Mouse (Mus musculus): ENCODE results near the gene Gpr179. TPM values are rescaled to one million over a fixed set of nuclear protein-coding genes. Genes with fewer than 3 reads are reported as not detected.

The Gpr179 gene
- polyA plus RNA-seq, 1 experiment = 0.95 TPM

GRCm38 (mm10) chr11:97343619-97344018 is 8.3 kb downstream of the Gpr179 start:
- Histone ChIP-seq H3K27me3 (ENCODE audit: control insufficient read depth, insufficient read depth, low read length) (no peaks in the 10 kb centered on the region), H3K4me3 (ENCODE audit: control insufficient read depth, low read depth, low read length) (no peak overlapping the region; the same call in 1 of the 2 replicates), H3K4me1 (ENCODE audit: control insufficient read depth, insufficient read depth, low read length) (peaks cover 8% of the 10 kb centered on the region), H3K27ac (ENCODE audit: control insufficient read depth, insufficient read depth, low read depth, low read length) (no peak overlapping the region), H3K36me3 (ENCODE audit: control insufficient read depth, insufficient read depth, low read length) (no peaks in the 10 kb centered on the region)
- TF ChIP-seq CTCF (IDR thresholded peaks at IDR 0.05; ENCODE audit: control insufficient read depth, insufficient read depth, insufficient replicate concordance, low read depth, low read length) (peak; percentile 53; the same call in 1 of the 2 replicates), POLR2A (IDR thresholded peaks at IDR 0.05; ENCODE audit: control insufficient read depth, low read depth, low read length) (no peak)

- H3K36me3 ChIP-seq (ENCODE audit: control insufficient read depth, insufficient read depth, low read length) = no peaks in the 10 kb centered on the region
- H3K27ac ChIP-seq (ENCODE audit: control insufficient read depth, insufficient read depth, low read depth, low read length) = no peak overlapping the region
- H3K27me3 ChIP-seq (ENCODE audit: control insufficient read depth, insufficient read depth, low read length) = no peaks in the 10 kb centered on the region
- no peak overlapping the region for H3K4me3 ChIP-seq (ENCODE audit: control insufficient read depth, low read depth, low read length)
- H3K4me1 ChIP-seq (ENCODE audit: control insufficient read depth, insufficient read depth, low read length) = peaks cover 12% of the 10 kb centered on the region
- no peak for TF ChIP-seq CTCF (IDR thresholded peaks at IDR 0.05; ENCODE audit: control insufficient read depth, insufficient read depth, insufficient replicate concordance, low read depth, low read length)
Measured at GRCm38 (mm10) chr11:97343175-97343574, 8.7 kb downstream of the Gpr179 start.

DNA sequence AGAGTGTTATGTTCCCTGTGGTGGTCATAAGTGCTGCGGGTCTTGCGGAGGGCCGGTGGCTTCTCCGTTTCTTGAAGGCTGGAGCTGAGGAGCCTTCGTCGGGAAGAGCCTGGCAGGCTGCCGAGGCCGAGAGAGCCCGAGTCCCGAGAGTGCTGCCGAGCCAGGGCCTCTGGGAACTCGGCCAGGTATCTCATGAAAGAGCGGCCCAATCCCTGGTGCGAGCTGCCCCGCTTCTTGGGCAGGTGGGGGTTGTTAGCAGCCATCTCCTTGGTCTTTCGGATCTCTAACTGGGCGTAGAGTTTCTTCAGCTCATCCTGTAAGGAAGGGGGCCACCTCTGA is 12.9 kb downstream of the Gpr179 start:
- no peak for TF ChIP-seq POLR2A (IDR thresholded peaks at IDR 0.05; ENCODE audit: control insufficient read depth, low read depth, low read length)
- TF ChIP-seq CTCF (IDR thresholded peaks at IDR 0.05; ENCODE audit: control insufficient read depth, insufficient read depth, insufficient replicate concordance, low read depth, low read length) = no peak
- H3K27ac ChIP-seq (ENCODE audit: control insufficient read depth, insufficient read depth, low read depth, low read length) = no peak overlapping the region
- H3K36me3 ChIP-seq (ENCODE audit: control insufficient read depth, insufficient read depth, low read length) = no peaks in the 10 kb centered on the region
- H3K4me3 ChIP-seq (ENCODE audit: control insufficient read depth, low read depth, low read length) = peak overlapping the region; percentile 57
- peaks cover 35% of the 10 kb centered on the region for H3K4me1 ChIP-seq (ENCODE audit: control insufficient read depth, insufficient read depth, low read length)
- H3K27me3 ChIP-seq (ENCODE audit: control insufficient read depth, insufficient read depth, low read length) = no peaks in the 10 kb centered on the region

DNA sequence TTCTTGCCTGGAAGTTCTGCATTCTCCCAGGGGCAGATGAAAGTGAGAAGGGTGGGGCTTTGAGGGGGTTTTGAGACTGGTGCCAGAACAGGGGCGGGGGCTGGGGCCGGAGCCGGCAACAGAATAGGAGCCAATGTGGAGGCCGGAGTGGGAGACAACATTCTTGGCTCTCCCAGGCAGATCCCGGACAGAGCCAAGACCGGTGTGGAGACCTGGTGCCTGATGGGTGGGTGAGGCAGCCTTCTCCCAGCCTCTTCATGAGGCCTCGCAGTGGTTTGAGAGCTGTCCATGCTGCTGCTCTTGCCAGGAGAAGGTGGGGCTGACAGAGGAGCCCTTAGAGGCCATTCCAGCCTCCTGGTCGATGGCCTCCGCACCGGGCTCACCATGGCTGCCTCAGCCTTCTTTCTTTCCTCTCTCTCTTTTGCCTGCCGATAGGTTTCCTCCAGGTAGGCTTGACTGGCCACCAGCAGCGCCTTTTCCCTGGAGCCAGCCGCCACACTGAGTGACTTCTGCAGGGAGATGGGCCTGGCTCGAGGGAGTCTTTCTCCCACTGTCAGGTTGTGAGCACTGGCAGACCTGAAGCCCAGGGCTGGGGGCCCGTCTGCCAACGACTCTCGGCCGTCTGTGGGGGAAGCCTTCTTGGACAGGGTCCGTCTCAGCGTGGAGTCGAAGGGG is 13.4 kb downstream of the Gpr179 start:
- Histone ChIP-seq H3K36me3 (ENCODE audit: control insufficient read depth, insufficient read depth, low read length) (no peaks in the 10 kb centered on the region), H3K27me3 (ENCODE audit: control insufficient read depth, insufficient read depth, low read length) (no peaks in the 10 kb centered on the region), H3K4me3 (ENCODE audit: control insufficient read depth, low read depth, low read length) (peak overlapping the region; percentile 57)

DNA sequence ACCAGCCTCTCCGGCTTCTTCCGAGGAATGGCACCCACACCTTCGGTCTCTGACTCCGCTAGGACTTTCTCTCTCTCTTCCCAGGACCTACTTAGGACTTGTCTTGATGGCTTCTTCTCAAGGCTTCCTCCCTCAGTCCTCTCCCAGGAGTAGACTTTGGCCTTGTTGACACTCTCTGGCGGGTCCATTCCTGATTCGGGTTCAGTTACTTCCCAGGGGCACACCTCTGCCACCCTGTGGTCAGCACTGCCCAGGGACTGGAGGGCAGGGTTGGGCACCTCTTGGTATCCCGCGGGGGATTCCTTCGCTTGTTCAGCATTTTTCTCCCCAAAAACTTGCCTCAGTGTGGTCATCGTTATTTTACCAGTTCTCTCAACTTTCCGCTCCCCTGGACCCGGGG is 14.5 kb downstream of the Gpr179 start:
- Histone ChIP-seq H3K27me3 (ENCODE audit: control insufficient read depth, insufficient read depth, low read length) (no peaks in the 10 kb centered on the region), H3K36me3 (ENCODE audit: control insufficient read depth, insufficient read depth, low read length) (no peaks in the 10 kb centered on the region), H3K4me3 (ENCODE audit: control insufficient read depth, low read depth, low read length) (peak overlapping the region; percentile 7), H3K4me1 (ENCODE audit: control insufficient read depth, insufficient read depth, low read length) (peaks cover 43% of the 10 kb centered on the region), H3K27ac (ENCODE audit: control insufficient read depth, insufficient read depth, low read depth, low read length) (no peak overlapping the region)
- no peak for TF ChIP-seq POLR2A (IDR thresholded peaks at IDR 0.05; ENCODE audit: control insufficient read depth, low read depth, low read length)

More for the DNA sequence above, 13.4 kb downstream of the Gpr179 start:
- Histone ChIP-seq H3K4me1 (ENCODE audit: control insufficient read depth, insufficient read depth, low read length) (peaks cover 36% of the 10 kb centered on the region), H3K27ac (ENCODE audit: control insufficient read depth, insufficient read depth, low read depth, low read length) (no peak overlapping the region)
- TF ChIP-seq POLR2A (IDR thresholded peaks at IDR 0.05; ENCODE audit: control insufficient read depth, low read depth, low read length) (no peak), CTCF (IDR thresholded peaks at IDR 0.05; ENCODE audit: control insufficient read depth, insufficient read depth, insufficient replicate concordance, low read depth, low read length) (no peak)

- no peaks in the 10 kb centered on the region for H3K27me3 ChIP-seq (ENCODE audit: control insufficient read depth, insufficient read depth, low read length)
- peaks cover 43% of the 10 kb centered on the region for H3K4me1 ChIP-seq (ENCODE audit: control insufficient read depth, insufficient read depth, low read length)
- TF ChIP-seq POLR2A (IDR thresholded peaks at IDR 0.05; ENCODE audit: control insufficient read depth, low read depth, low read length) (no peak), CTCF (IDR thresholded peaks at IDR 0.05; ENCODE audit: control insufficient read depth, insufficient read depth, insufficient replicate concordance, low read depth, low read length) (no peak)
- no peak overlapping the region for H3K4me3 ChIP-seq (ENCODE audit: control insufficient read depth, low read depth, low read length)
- no peak overlapping the region for H3K27ac ChIP-seq (ENCODE audit: control insufficient read depth, insufficient read depth, low read depth, low read length)
- no peaks in the 10 kb centered on the region for H3K36me3 ChIP-seq (ENCODE audit: control insufficient read depth, insufficient read depth, low read length)
Measured at GRCm38 (mm10) chr11:97336751-97337345, 15.0 kb downstream of the Gpr179 start.

GRCm38 (mm10) chr11:97336238-97336637 is 15.6 kb downstream of the Gpr179 start:
- H3K27me3 ChIP-seq (ENCODE audit: control insufficient read depth, insufficient read depth, low read length) = no peaks in the 10 kb centered on the region
- H3K4me1 ChIP-seq (ENCODE audit: control insufficient read depth, insufficient read depth, low read length) = peaks cover 43% of the 10 kb centered on the region
- H3K27ac ChIP-seq (ENCODE audit: control insufficient read depth, insufficient read depth, low read depth, low read length) = no peak overlapping the region
- H3K4me3 ChIP-seq (ENCODE audit: control insufficient read depth, low read depth, low read length) = no peak overlapping the region
- no peaks in the 10 kb centered on the region for H3K36me3 ChIP-seq (ENCODE audit: control insufficient read depth, insufficient read depth, low read length)
- TF ChIP-seq CTCF (IDR thresholded peaks at IDR 0.05; ENCODE audit: control insufficient read depth, insufficient read depth, insufficient replicate concordance, low read depth, low read length) = no peak

All from testis, adult 2 months (tissue).